Mouse (Mus musculus) urinary bladder, adult 2 months (tissue): ENCODE results near the gene Tor1aip2. TPM values are rescaled to one million over a fixed set of nuclear protein-coding genes. Genes with fewer than 3 reads are reported as not detected.

Experiments
- DNase-seq: peaks from one replicate; pipeline ENCODE4 v3.0.0; 2022; ENCODE audit warnings: low spot score
- polyA plus RNA-seq: library from polyadenylated mRNA; depleted of rRNA; stranded (reverse); fragments of >200 nt; gene quantifications from 2 replicates; pipeline ENCODE4 v1.2.3, GENCODE M21; 2012; rRNA removed

Tor1aip2 gene
- polyA plus RNA-seq, 1 experiment: 78.6 TPM

- no peak for DNase-seq
Measured at GRCm38 (mm10) chr1:156111090-156111489, 75.9 kb downstream of the Tor1aip2 start.

- no peak for DNase-seq
Measured at GRCm38 (mm10) chr1:156111728-156112127, 76.5 kb downstream of the Tor1aip2 start.

GRCm38 (mm10) chr1:156112142-156112541 lies 76.9 kb downstream of the Tor1aip2 start:
- no peak for DNase-seq

GRCm38 (mm10) chr1:156113884-156114499 lies 78.8 kb downstream of the Tor1aip2 start:
- DNase-seq: no peak

GRCm38 (mm10) chr1:156116770-156117169 lies 81.6 kb downstream of the Tor1aip2 start:
- no peak for DNase-seq

Other genes starting within 250 kb of the Tor1aip2 start
- 163 and 166 TPM in 2 replicates for gene Qsox1, start 222.5 kb upstream of the Tor1aip2 start, polyA plus RNA-seq
- gene Cep350, start 62.1 kb upstream of the Tor1aip2 start, polyA plus RNA-seq: 9.3 and 11.1 TPM in 2 replicates
- gene Tor1aip1, start 1.1 kb downstream of the Tor1aip2 start, polyA plus RNA-seq: 24.7 and 42.2 TPM in 2 replicates
- gene Fam163a, start 169.6 kb downstream of the Tor1aip2 start, polyA plus RNA-seq: 0.06 and 0.11 TPM in 2 replicates